Comparison of ENCODE assay signal across 24 mouse cellular contexts in the genomic region with DNA sequence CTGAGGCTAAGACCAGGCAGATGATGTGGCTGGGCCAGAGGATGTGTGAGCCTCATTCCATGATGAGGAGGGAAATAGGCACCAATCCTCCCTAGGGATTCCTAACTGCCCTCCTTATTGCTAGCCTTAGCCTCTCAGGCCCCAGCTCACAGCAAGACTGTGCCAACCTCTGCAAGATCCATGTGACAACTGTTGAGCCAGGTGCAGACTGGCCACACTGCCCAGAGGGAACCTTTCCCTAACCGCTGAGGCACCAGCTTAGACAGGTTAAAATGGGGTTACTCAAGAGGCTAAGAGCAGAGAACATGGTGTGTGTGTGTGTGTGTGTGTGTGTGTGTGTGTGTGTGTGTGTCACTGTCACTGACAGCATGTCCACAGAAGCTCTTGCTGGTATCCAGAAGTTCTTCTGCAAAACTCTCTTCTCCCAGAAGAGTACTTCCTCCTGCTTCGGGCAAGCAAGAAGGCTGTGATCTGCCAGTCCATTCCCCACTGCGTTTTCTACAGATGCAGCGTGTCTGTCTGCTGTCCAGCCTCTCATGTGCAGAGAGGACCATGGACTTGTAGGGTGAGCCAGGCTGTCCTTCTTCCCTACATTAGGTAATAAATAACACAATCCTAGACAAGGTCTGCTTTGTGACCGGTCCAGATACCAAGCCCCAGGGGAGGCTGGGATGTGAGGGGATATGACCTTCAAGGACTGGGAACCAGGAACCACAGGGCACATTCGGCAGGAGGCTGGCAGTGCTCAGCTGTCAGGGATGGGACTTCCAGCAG. TPM values are rescaled to one million over a fixed set of nuclear protein-coding genes. Genes with fewer than 3 reads are reported as not detected.
DNase-seq lines count a peak whose midpoint lies in the region; ATAC-seq lines count a peak whose summit lies in the region.
"Had no signal": no experiment of that assay in that cellular context is flagged by ENCODE, and none has a peak within 500 bp of the region (broad histone marks: within the 10 kb centered on the region; RNA-seq: fewer than 3 reads in every experiment).

No protein-coding gene starts in this region.

- H3K36me3 ChIP-seq in forebrain, embryonic 15.5 days, result no peaks in the 10 kb centered on the region
- no peaks in the 10 kb centered on the region for H3K36me3 ChIP-seq in forebrain, embryonic 16.5 days (ENCODE audit: control insufficient read depth, insufficient read depth)
- H3K36me3 ChIP-seq in midbrain, embryonic 11.5 days (ENCODE audit: control insufficient read depth, insufficient read depth, low read length), result no peaks in the 10 kb centered on the region
- H3K36me3 ChIP-seq in midbrain, embryonic 13.5 days, result no peaks in the 10 kb centered on the region
- H3K36me3 ChIP-seq: embryonic facial prominence, embryonic 10.5 days; hindbrain, embryonic 15.5 days; limb, embryonic 10.5 days; midbrain, embryonic 10.5 days; neural tube, embryonic 13.5 days had no signal

- 83% methylated on average over 6 of the region's 6 CpGs for WGBS in forebrain, embryonic 15.5 days
- 89% methylated on average over 6 of the region's 6 CpGs for WGBS in forebrain, embryonic 16.5 days
- 81% methylated on average over 6 of the region's 6 CpGs for WGBS in midbrain, embryonic 11.5 days
- 69% methylated on average over 6 of the region's 6 CpGs for WGBS in midbrain, embryonic 13.5 days

- no peak overlapping the region for H3K9ac ChIP-seq in forebrain, embryonic 15.5 days (replicated peaks)
- no peak overlapping the region for H3K9ac ChIP-seq in forebrain, embryonic 16.5 days (replicated peaks; ENCODE audit: low read depth, low read length)
- H3K9ac ChIP-seq in midbrain, embryonic 11.5 days (ENCODE audit: low read length), result no peak overlapping the region
- no peak overlapping the region for H3K9ac ChIP-seq in midbrain, embryonic 13.5 days (replicated peaks)
- H3K9ac ChIP-seq: forebrain, embryonic 13.5 days; hindbrain, embryonic 15.5 days; lung, embryonic 14.5 days; neural tube, embryonic 13.5 days had no signal

- peak overlapping the region; percentile 90; the same call in 1 of the 2 replicates for H3K27ac ChIP-seq in forebrain, embryonic 15.5 days (replicated peaks)
- no peak overlapping the region for H3K27ac ChIP-seq in forebrain, embryonic 16.5 days (ENCODE audit: low read length)
- H3K27ac ChIP-seq in midbrain, embryonic 11.5 days (ENCODE audit: low read depth, low read length), result no peak overlapping the region
- no peak overlapping the region for H3K27ac ChIP-seq in midbrain, embryonic 13.5 days
- H3K27ac ChIP-seq: embryonic facial prominence, embryonic 10.5 days; hindbrain, embryonic 15.5 days; left cerebral cortex, adult 2 months; limb, embryonic 10.5 days; midbrain, embryonic 10.5 days; neural tube, embryonic 13.5 days had no signal

- H3K4me2 ChIP-seq in forebrain, embryonic 15.5 days (replicated peaks), result no peak overlapping the region
- no peak overlapping the region for H3K4me2 ChIP-seq in forebrain, embryonic 16.5 days (ENCODE audit: low read length)
- no peak overlapping the region for H3K4me2 ChIP-seq in midbrain, embryonic 11.5 days
- no peak overlapping the region for H3K4me2 ChIP-seq in midbrain, embryonic 13.5 days (replicated peaks)
- H3K4me2 ChIP-seq: forebrain, embryonic 13.5 days; hindbrain, embryonic 15.5 days; liver, embryonic 11.5 days; lung, embryonic 14.5 days; neural tube, embryonic 13.5 days had no signal

- ATAC-seq in forebrain, embryonic 15.5 days (replicated peaks), result no peak
- no peak for ATAC-seq in forebrain, embryonic 16.5 days
- no peak for ATAC-seq in midbrain, embryonic 11.5 days (ENCODE audit: low FRiP score)
- no peak for ATAC-seq in midbrain, embryonic 13.5 days
- ATAC-seq: activated CD4-positive, CD25-positive, alpha-beta regulatory T cell, adult 4 months; forebrain, embryonic 13.5 days; Patski had no signal

- H3K4me1 ChIP-seq in forebrain, embryonic 15.5 days, result peaks cover 25% of the 10 kb centered on the region
- H3K4me1 ChIP-seq in forebrain, embryonic 16.5 days (replicated peaks; ENCODE audit: control insufficient read depth, insufficient read depth, low read length), result peaks cover 19% of the 10 kb centered on the region
- H3K4me1 ChIP-seq in midbrain, embryonic 11.5 days (ENCODE audit: control insufficient read depth, insufficient read depth, low read length), result peaks cover 4% of the 10 kb centered on the region; the same call in 1 of the 2 replicates
- peaks cover 24% of the 10 kb centered on the region for H3K4me1 ChIP-seq in midbrain, embryonic 13.5 days (replicated peaks)

- no peak overlapping the region for H3K4me3 ChIP-seq in forebrain, embryonic 15.5 days
- no peak overlapping the region for H3K4me3 ChIP-seq in forebrain, embryonic 16.5 days (replicated peaks; ENCODE audit: low read length)
- H3K4me3 ChIP-seq in midbrain, embryonic 11.5 days (ENCODE audit: low read depth, low read length), result no peak overlapping the region
- no peak overlapping the region for H3K4me3 ChIP-seq in midbrain, embryonic 13.5 days (replicated peaks)
- H3K4me3 ChIP-seq: embryonic facial prominence, embryonic 10.5 days; forebrain, embryonic 13.5 days; hindbrain, embryonic 15.5 days; left cerebral cortex, adult 2 months; limb, embryonic 10.5 days; midbrain, embryonic 10.5 days; neural tube, embryonic 13.5 days had no signal

- H3K27me3 ChIP-seq in forebrain, embryonic 15.5 days, result no peaks in the 10 kb centered on the region
- no peaks in the 10 kb centered on the region for H3K27me3 ChIP-seq in forebrain, embryonic 16.5 days (replicated peaks; ENCODE audit: control insufficient read depth, insufficient read depth, low read length)
- no peaks in the 10 kb centered on the region for H3K27me3 ChIP-seq in midbrain, embryonic 11.5 days (ENCODE audit: control insufficient read depth, insufficient read depth, low read length)
- no peaks in the 10 kb centered on the region for H3K27me3 ChIP-seq in midbrain, embryonic 13.5 days
- H3K27me3 ChIP-seq: forebrain, embryonic 13.5 days; hindbrain, embryonic 15.5 days; neural tube, embryonic 13.5 days; Patski had no signal

- peak; percentile 26 for DNase-seq in midbrain, embryonic 11.5 days (ENCODE audit: low spot score, missing footprints)
- peak; percentile 67 for DNase-seq in kidney, postnatal 10 days
- DNase-seq in urinary bladder, postnatal 4 days (ENCODE audit: low spot score in 2 of 2), result no peak
- no peak for DNase-seq in embryo, embryonic 9.5 days (ENCODE audit: extremely low spot score)
- DNase-seq: cerebellum, adult 11 months; cerebellum, postnatal 14 days; heart, postnatal 10 days; lung, embryonic 14.5 days; lung, postnatal 4 days; right cerebral cortex, postnatal 14 days; thymus, postnatal 25 days had no signal

- H3K9me3 ChIP-seq in forebrain, embryonic 15.5 days, result no peaks in the 10 kb centered on the region
- H3K9me3 ChIP-seq in forebrain, embryonic 16.5 days (ENCODE audit: control insufficient read depth, low read length), result no peaks in the 10 kb centered on the region
- no peaks in the 10 kb centered on the region for H3K9me3 ChIP-seq in midbrain, embryonic 11.5 days (ENCODE audit: control insufficient read depth, low read length)
- no peaks in the 10 kb centered on the region for H3K9me3 ChIP-seq in midbrain, embryonic 13.5 days
- H3K9me3 ChIP-seq: forebrain, embryonic 13.5 days; hindbrain, embryonic 15.5 days; limb, embryonic 10.5 days; midbrain, embryonic 10.5 days; neural tube, embryonic 13.5 days had no signal

RNA-seq across cellular contexts. Expression of a gene that starts 24.8 kb away (rescaled TPM):
- 18.7 and 20.7 TPM in 2 replicates for polyA plus RNA-seq in forebrain, embryonic 15.5 days (2015; fragmentation: Nextera tagmentation; extraction: Ambion mirVana)
- 20.8 and 24.6 TPM in 2 replicates for polyA plus RNA-seq in forebrain, embryonic 16.5 days (2015; fragmentation: Nextera tagmentation; extraction: Ambion mirVana)
- polyA plus RNA-seq in midbrain, embryonic 11.5 days (2014; fragmentation: Nextera tagmentation; extraction: Ambion mirVana), result 4.9 and 5.0 TPM in 2 replicates
- 7.1 and 7.8 TPM in 2 replicates for polyA plus RNA-seq in midbrain, embryonic 13.5 days (2015; fragmentation: Nextera tagmentation; extraction: Ambion mirVana)

RNA-seq across cellular contexts. Expression of a gene that starts 28.1 kb away (rescaled TPM):
- 145 and 167 TPM in 2 replicates for polyA plus RNA-seq in forebrain, embryonic 15.5 days (2015; fragmentation: Nextera tagmentation; extraction: Ambion mirVana)
- 119 and 122 TPM in 2 replicates for polyA plus RNA-seq in forebrain, embryonic 16.5 days (2015; fragmentation: Nextera tagmentation; extraction: Ambion mirVana)
- polyA plus RNA-seq in midbrain, embryonic 11.5 days (2014; fragmentation: Nextera tagmentation; extraction: Ambion mirVana), result 252 and 256 TPM in 2 replicates
- 203 and 222 TPM in 2 replicates for polyA plus RNA-seq in midbrain, embryonic 13.5 days (2015; fragmentation: Nextera tagmentation; extraction: Ambion mirVana)

Comparison
In these comparisons a context has a peak if more than half of its experiments do, and no peak if none do; other contexts are left out.
1. DNase-seq: peak in midbrain, embryonic 11.5 days (single experiment) and kidney, postnatal 10 days (single experiment); none in urinary bladder, postnatal 4 days (0 of 2) and embryo, embryonic 9.5 days (single experiment).